Mouse (Mus musculus) stomach, embryonic 14.5 days (tissue): ENCODE data around the gene Acat2. TPM values are rescaled to one million over a fixed set of nuclear protein-coding genes. Genes with fewer than 3 reads are reported as not detected.
"Not testable (repeated sequence)": the region's sequence is repeated elsewhere in the genome, so short reads cannot be mapped to it uniquely, and the experiment has no call there.

Experiments
- ATAC-seq: fragments of 200-750 bp; cut with Nextera tagmentation; 2 replicates; pipeline ENCODE4 v1.8.0; 2017; ENCODE audit warnings: low read depth, moderate TSS enrichment; ENCODE audit not compliant: insufficient number of reproducible peaks, insufficient read depth, low FRiP score
- H3K27ac ChIP-seq: fragments of 300-500 bp; sonication (generic); 2 replicates; pipeline ENCODE4 v1.5.1; 2014; ENCODE audit warnings: mild to moderate bottlenecking, low read length, moderate library complexity, mixed read lengths
- H3K27me3 ChIP-seq: fragments of 300-500 bp; sonication (generic); 2 replicates; pipeline ENCODE4 v1.6.1; 2014; ENCODE audit warnings: low read length, control low read depth, mixed read lengths; ENCODE audit not compliant: control insufficient read depth, insufficient read depth
- H3K36me3 ChIP-seq: fragments of 300-500 bp; sonication (generic); 2 replicates; pipeline ENCODE4 v1.6.1; 2014; ENCODE audit warnings: mild to moderate bottlenecking, control low read depth, low read length, moderate library complexity, mixed read lengths; ENCODE audit not compliant: control insufficient read depth, insufficient read depth
- H3K4me1 ChIP-seq: fragments of 300-500 bp; sonication (generic); 2 replicates; pipeline ENCODE4 v1.6.1; 2014; ENCODE audit warnings: low read length, control low read depth, mixed read lengths; ENCODE audit not compliant: control insufficient read depth, insufficient read depth
- H3K4me2 ChIP-seq: fragments of 300-500 bp; sonication (generic); replicated peaks from 2 replicates; pipeline ENCODE4 v1.6.1; 2014; ENCODE audit warnings: low read depth, low read length, control low read depth
- H3K4me3 ChIP-seq: fragments of 300-500 bp; sonication (generic); 2 replicates; pipeline ENCODE4 v1.5.1; 2014; ENCODE audit warnings: low read depth, low read length, control low read depth
- H3K9ac ChIP-seq: fragments of 300-500 bp; sonication (generic); replicated peaks from 2 replicates; pipeline ENCODE4 v1.6.1; 2014; ENCODE audit warnings: low read depth, mild to moderate bottlenecking, control low read depth, low read length, moderate library complexity, mixed read lengths
- H3K9me3 ChIP-seq: fragments of 300-500 bp; sonication (generic); 2 replicates; pipeline ENCODE4 v1.6.1; 2016; ENCODE audit warnings: low read depth, low read length, control low read depth; ENCODE audit not compliant: control insufficient read depth
- WGBS: fragments of 180-500 bp; shearing (Covaris S2); extraction: QIAGEN DNeasy Blood & Tissue Kit; methylation state at CpG from one replicate; pipeline ENCODE4 v1.1.7; 2014; 5-methylcytosine and 5-hydroxymethylcytosine counted together
- polyA plus RNA-seq: library from polyadenylated mRNA; unstranded; fragments of >200 nt; fragmentation: Nextera tagmentation; extraction: Ambion mirVana; gene quantifications from 2 replicates; pipeline ENCODE4 v1.2.1, GENCODE M21; 2014

Gene Acat2
- polyA plus RNA-seq, 1 experiment from 2014 or later: 90.8 TPM

- ATAC-seq, H3K4me1 ChIP-seq, H3K27ac ChIP-seq, H3K9me3 ChIP-seq, H3K9ac ChIP-seq, H3K27me3 ChIP-seq, H3K4me3 ChIP-seq, H3K4me2 ChIP-seq, H3K36me3 ChIP-seq: not testable (repeated sequence)
- WGBS: 86% methylated on average over 5 of the region's 5 CpGs
Observed at GRCm38 (mm10) chr17:12931576-12931975, 29.0 kb downstream of the Acat2 start.

- H3K4me2 ChIP-seq: no peak overlapping the region
- H3K9ac ChIP-seq: no peak overlapping the region
- 89% methylated on average over 8 of the region's 8 CpGs for WGBS
- H3K27me3 ChIP-seq: no peaks in the 10 kb centered on the region
- H3K27ac ChIP-seq: no peak overlapping the region
- no peak for ATAC-seq
- H3K4me3 ChIP-seq: no peak overlapping the region
- H3K9me3 ChIP-seq: no peaks in the 10 kb centered on the region
- H3K36me3 ChIP-seq: peaks cover 48% of the 10 kb centered on the region
- no peaks in the 10 kb centered on the region for H3K4me1 ChIP-seq
Observed at GRCm38 (mm10) chr17:12925703-12926180, 34.8 kb downstream of the Acat2 start.

GRCm38 (mm10) chr17:12925001-12925400 lies 35.5 kb downstream of the Acat2 start:
- no peak overlapping the region for H3K4me2 ChIP-seq
- no peak overlapping the region for H3K27ac ChIP-seq
- H3K27me3 ChIP-seq: no peaks in the 10 kb centered on the region
- no peak overlapping the region for H3K9ac ChIP-seq
- no peak overlapping the region for H3K4me3 ChIP-seq
- no peaks in the 10 kb centered on the region for H3K9me3 ChIP-seq
- 90% methylated on average over 3 of the region's 3 CpGs for WGBS
- H3K36me3 ChIP-seq: peaks cover 56% of the 10 kb centered on the region
- ATAC-seq: no peak
- H3K4me1 ChIP-seq: no peaks in the 10 kb centered on the region

GRCm38 (mm10) chr17:12921073-12921472 lies 39.5 kb downstream of the Acat2 start:
- Histone ChIP-seq H3K4me1 (peaks cover 6% of the 10 kb centered on the region; the same call in 1 of the 2 replicates), H3K4me2 (no peak overlapping the region), H3K27me3 (no peaks in the 10 kb centered on the region), H3K36me3 (peaks cover 71% of the 10 kb centered on the region), H3K4me3 (no peak overlapping the region), H3K9me3 (no peaks in the 10 kb centered on the region), H3K9ac (no peak overlapping the region), H3K27ac (no peak overlapping the region)
- ATAC-seq: no peak
- WGBS: 94% methylated on average over 1 of the region's 1 CpGs

GRCm38 (mm10) chr17:12916588-12917380 lies 43.8 kb downstream of the Acat2 start:
- Histone ChIP-seq H3K4me1 (peaks cover 6% of the 10 kb centered on the region; the same call in 1 of the 2 replicates), H3K4me2 (peak overlapping the region; percentile 69), H3K27ac (peak overlapping the region; percentile 92), H3K9me3 (no peaks in the 10 kb centered on the region), H3K4me3 (peak overlapping the region; percentile 97), H3K36me3 (peaks cover 54% of the 10 kb centered on the region), H3K9ac (peak overlapping the region; percentile 99), H3K27me3 (no peaks in the 10 kb centered on the region)
- ATAC-seq: peak; percentile 57; the same call in 1 of the 2 replicates
- WGBS: 1% methylated on average over 40 of the region's 40 CpGs

- H3K36me3 ChIP-seq: peaks cover 53% of the 10 kb centered on the region
- peak; percentile 100 for ATAC-seq
- peaks cover 6% of the 10 kb centered on the region; the same call in 1 of the 2 replicates for H3K4me1 ChIP-seq
- peak within 1 kb of the TSS; percentile 82 for H3K4me2 ChIP-seq
- H3K27ac ChIP-seq: peak within 1 kb of the TSS; percentile 92
- WGBS: under 1% methylated on average over 56 of the region's 56 CpGs
- H3K9ac ChIP-seq: peak within 1 kb of the TSS; percentile 99
- H3K9me3 ChIP-seq: no peaks in the 10 kb centered on the region
- no peaks in the 10 kb centered on the region for H3K27me3 ChIP-seq
- H3K4me3 ChIP-seq: peak within 1 kb of the TSS; percentile 97
Observed at GRCm38 (mm10) chr17:12915881-12916583, 44.5 kb downstream of the Acat2 start, which contains the start of gene Mrpl18. Mrpl18 (minus strand) TSS chr17:12916345.

GRCm38 (mm10) chr17:12915488-12915880 lies 45.1 kb downstream of the Acat2 start, which contains the start of gene Tcp1:
Tcp1 (plus strand) TSS chr17:12915701.
- ATAC-seq: no peak
- peaks cover 53% of the 10 kb centered on the region for H3K36me3 ChIP-seq
- H3K9me3 ChIP-seq: no peaks in the 10 kb centered on the region
- peak within 1 kb of the TSS; percentile 99 for H3K9ac ChIP-seq
- peak within 1 kb of the TSS; percentile 97 for H3K4me3 ChIP-seq
- no peaks in the 10 kb centered on the region for H3K27me3 ChIP-seq
- peaks cover 6% of the 10 kb centered on the region; the same call in 1 of the 2 replicates for H3K4me1 ChIP-seq
- H3K27ac ChIP-seq: peak within 1 kb of the TSS; percentile 92
- peak within 1 kb of the TSS; percentile 82 for H3K4me2 ChIP-seq
- under 1% methylated on average over 18 of the region's 18 CpGs for WGBS

- no peak for ATAC-seq
- H3K9me3 ChIP-seq: no peaks in the 10 kb centered on the region
- 86% methylated on average over 8 of the region's 8 CpGs for WGBS
- H3K4me2 ChIP-seq: no peak overlapping the region
- no peak overlapping the region for H3K27ac ChIP-seq
- H3K9ac ChIP-seq: no peak overlapping the region
- H3K4me1 ChIP-seq: no peaks in the 10 kb centered on the region
- H3K36me3 ChIP-seq: peaks cover 32% of the 10 kb centered on the region
- H3K4me3 ChIP-seq: no peak overlapping the region
- no peaks in the 10 kb centered on the region for H3K27me3 ChIP-seq
Observed at GRCm38 (mm10) chr17:12910391-12910790, 50.2 kb downstream of the Acat2 start.
